Mouse (Mus musculus): ENCODE results near the gene Gpr75. TPM values are rescaled to one million over a fixed set of nuclear protein-coding genes. Genes with fewer than 3 reads are reported as not detected.

Gene Gpr75
- 0.29 and 0.41 TPM in 2 replicates for polyA plus RNA-seq (2012; rRNA removed)

GRCm38 (mm10) chr11:30885171-30885871, at the start of gene Gpr75, which contains the start of gene Asb3:
Gpr75 (plus strand) TSS chr11:30885358.
Asb3 (plus strand) TSS chr11:30885416.
- TF ChIP-seq POLR2A (IDR thresholded peaks at IDR 0.05; ENCODE audit: control insufficient read depth, low read depth, low read length) (0 out of 2 replicates have a peak, but pooled peaks have one; percentile 28), CTCF (IDR thresholded peaks at IDR 0.05; ENCODE audit: control insufficient read depth, insufficient read depth, insufficient replicate concordance, low read depth, low read length) (no peak)
- peaks cover 7% of the 10 kb centered on the region for H3K4me1 ChIP-seq (ENCODE audit: control insufficient read depth, insufficient read depth, low read length)
- H3K27me3 ChIP-seq (ENCODE audit: control insufficient read depth, insufficient read depth, low read length): no peaks in the 10 kb centered on the region
- H3K36me3 ChIP-seq (ENCODE audit: control insufficient read depth, insufficient read depth, low read length): no peaks in the 10 kb centered on the region
- no peak within 1 kb of the TSS for H3K27ac ChIP-seq (ENCODE audit: control insufficient read depth, insufficient read depth, low read depth, low read length)
- peak within 1 kb of the TSS; percentile 63 for H3K4me3 ChIP-seq (ENCODE audit: control insufficient read depth, low read depth, low read length)

- no peaks in the 10 kb centered on the region for H3K36me3 ChIP-seq (ENCODE audit: control insufficient read depth, insufficient read depth, low read length)
These were observed 46.4 kb upstream of the Gpr75 start for GRCm38 (mm10) chr11:30838793-30839192.

GRCm38 (mm10) chr11:30844355-30844754, 40.8 kb upstream of the Gpr75 start:
- Histone ChIP-seq H3K36me3 (ENCODE audit: control insufficient read depth, insufficient read depth, low read length) (no peaks in the 10 kb centered on the region), H3K27ac (ENCODE audit: control insufficient read depth, insufficient read depth, low read depth, low read length) (no peak overlapping the region), H3K4me1 (ENCODE audit: control insufficient read depth, insufficient read depth, low read length) (no peaks in the 10 kb centered on the region), H3K27me3 (ENCODE audit: control insufficient read depth, insufficient read depth, low read length) (no peaks in the 10 kb centered on the region), H3K4me3 (ENCODE audit: control insufficient read depth, low read depth, low read length) (no peak overlapping the region)
- TF ChIP-seq POLR2A (IDR thresholded peaks at IDR 0.05; ENCODE audit: control insufficient read depth, low read depth, low read length) (no peak), CTCF (IDR thresholded peaks at IDR 0.05; ENCODE audit: control insufficient read depth, insufficient read depth, insufficient replicate concordance, low read depth, low read length) (no peak)

More at GRCm38 (mm10) chr11:30838793-30839192, 46.4 kb upstream of the Gpr75 start:
- Histone ChIP-seq H3K4me3 (ENCODE audit: control insufficient read depth, low read depth, low read length) (no peak overlapping the region), H3K27ac (ENCODE audit: control insufficient read depth, insufficient read depth, low read depth, low read length) (no peak overlapping the region), H3K4me1 (ENCODE audit: control insufficient read depth, insufficient read depth, low read length) (no peaks in the 10 kb centered on the region), H3K27me3 (ENCODE audit: control insufficient read depth, insufficient read depth, low read length) (no peaks in the 10 kb centered on the region)
- TF ChIP-seq POLR2A (IDR thresholded peaks at IDR 0.05; ENCODE audit: control insufficient read depth, low read depth, low read length) (no peak), CTCF (IDR thresholded peaks at IDR 0.05; ENCODE audit: control insufficient read depth, insufficient read depth, insufficient replicate concordance, low read depth, low read length) (no peak)

- H3K4me1 ChIP-seq (ENCODE audit: control insufficient read depth, insufficient read depth, low read length): no peaks in the 10 kb centered on the region
- H3K27ac ChIP-seq (ENCODE audit: control insufficient read depth, insufficient read depth, low read depth, low read length): no peak overlapping the region
- no peak overlapping the region for H3K4me3 ChIP-seq (ENCODE audit: control insufficient read depth, low read depth, low read length)
- H3K36me3 ChIP-seq (ENCODE audit: control insufficient read depth, insufficient read depth, low read length): no peaks in the 10 kb centered on the region
- H3K27me3 ChIP-seq (ENCODE audit: control insufficient read depth, insufficient read depth, low read length): no peaks in the 10 kb centered on the region
- TF ChIP-seq POLR2A (IDR thresholded peaks at IDR 0.05; ENCODE audit: control insufficient read depth, low read depth, low read length) (no peak), CTCF (IDR thresholded peaks at IDR 0.05; ENCODE audit: control insufficient read depth, insufficient read depth, insufficient replicate concordance, low read depth, low read length) (no peak)
These were observed 12.7 kb upstream of the Gpr75 start for GRCm38 (mm10) chr11:30872425-30872824.

- TF ChIP-seq POLR2A (IDR thresholded peaks at IDR 0.05; ENCODE audit: control insufficient read depth, low read depth, low read length) (no peak), CTCF (IDR thresholded peaks at IDR 0.05; ENCODE audit: control insufficient read depth, insufficient read depth, insufficient replicate concordance, low read depth, low read length) (no peak)
- Histone ChIP-seq H3K36me3 (ENCODE audit: control insufficient read depth, insufficient read depth, low read length) (no peaks in the 10 kb centered on the region), H3K27ac (ENCODE audit: control insufficient read depth, insufficient read depth, low read depth, low read length) (no peak overlapping the region), H3K4me3 (ENCODE audit: control insufficient read depth, low read depth, low read length) (no peak overlapping the region), H3K27me3 (ENCODE audit: control insufficient read depth, insufficient read depth, low read length) (no peaks in the 10 kb centered on the region), H3K4me1 (ENCODE audit: control insufficient read depth, insufficient read depth, low read length) (peaks cover 7% of the 10 kb centered on the region)
These were observed 3.0 kb downstream of the Gpr75 start for GRCm38 (mm10) chr11:30888153-30888552.

GRCm38 (mm10) chr11:30896201-30896600, 11.0 kb downstream of the Gpr75 start:
- Histone ChIP-seq H3K36me3 (ENCODE audit: control insufficient read depth, insufficient read depth, low read length) (no peaks in the 10 kb centered on the region), H3K27me3 (ENCODE audit: control insufficient read depth, insufficient read depth, low read length) (no peaks in the 10 kb centered on the region), H3K4me1 (ENCODE audit: control insufficient read depth, insufficient read depth, low read length) (no peaks in the 10 kb centered on the region), H3K4me3 (ENCODE audit: control insufficient read depth, low read depth, low read length) (no peak overlapping the region), H3K27ac (ENCODE audit: control insufficient read depth, insufficient read depth, low read depth, low read length) (no peak overlapping the region)
- TF ChIP-seq POLR2A (IDR thresholded peaks at IDR 0.05; ENCODE audit: control insufficient read depth, low read depth, low read length) (no peak), CTCF (IDR thresholded peaks at IDR 0.05; ENCODE audit: control insufficient read depth, insufficient read depth, insufficient replicate concordance, low read depth, low read length) (no peak)

GRCm38 (mm10) chr11:30899312-30899711, 14.2 kb downstream of the Gpr75 start:
- Histone ChIP-seq H3K27me3 (ENCODE audit: control insufficient read depth, insufficient read depth, low read length) (no peaks in the 10 kb centered on the region), H3K36me3 (ENCODE audit: control insufficient read depth, insufficient read depth, low read length) (no peaks in the 10 kb centered on the region), H3K4me1 (ENCODE audit: control insufficient read depth, insufficient read depth, low read length) (no peaks in the 10 kb centered on the region), H3K4me3 (ENCODE audit: control insufficient read depth, low read depth, low read length) (no peak overlapping the region), H3K27ac (ENCODE audit: control insufficient read depth, insufficient read depth, low read depth, low read length) (no peak overlapping the region)
- TF ChIP-seq POLR2A (IDR thresholded peaks at IDR 0.05; ENCODE audit: control insufficient read depth, low read depth, low read length): no peak
